Mouse (Mus musculus) midbrain, embryonic 14.5 days (tissue): ENCODE measurements around the gene Vps13d. TPM values are rescaled to one million over a fixed set of nuclear protein-coding genes. Genes with fewer than 3 reads are reported as not detected.

Experiments
- ATAC-seq: fragments of 200-750 bp; cut with Nextera tagmentation; 2 replicates; pipeline ENCODE4 v1.8.0; 2017; ENCODE audit warnings: moderate number of reproducible peaks, moderate library complexity; ENCODE audit not compliant: low FRiP score, low TSS enrichment
- DNase-seq: peaks from one replicate; pipeline ENCODE4 v3.0.0-alpha.2; 2015
- H3K27ac ChIP-seq: fragments of 300-500 bp; sonication (generic); replicated peaks from 2 replicates; pipeline ENCODE4 v1.5.1; 2014; ENCODE audit warnings: mild to moderate bottlenecking, low read depth, low read length, moderate library complexity
- H3K27me3 ChIP-seq: fragments of 300-500 bp; sonication (generic); 2 replicates; pipeline ENCODE4 v1.6.1; 2014; ENCODE audit warnings: low read length, control low read depth, mixed read lengths; ENCODE audit not compliant: control insufficient read depth, insufficient read depth
- H3K36me3 ChIP-seq: fragments of 300-500 bp; sonication (generic); 2 replicates; pipeline ENCODE4 v1.6.1; 2014; ENCODE audit warnings: low read length, control low read depth; ENCODE audit not compliant: control insufficient read depth, insufficient read depth
- H3K4me1 ChIP-seq: fragments of 300-500 bp; sonication (generic); 2 replicates; pipeline ENCODE4 v1.6.1; 2014; ENCODE audit warnings: mild to moderate bottlenecking, antibody characterized with exemption, low read length, control low read depth; ENCODE audit not compliant: control insufficient read depth, insufficient read depth
- H3K4me2 ChIP-seq: fragments of 300-500 bp; sonication (generic); 2 replicates; pipeline ENCODE4 v1.6.1; 2014; ENCODE audit warnings: mild to moderate bottlenecking, low read length, moderate library complexity
- H3K4me3 ChIP-seq: fragments of 300-500 bp; sonication (generic); replicated peaks from 2 replicates; pipeline ENCODE4 v1.5.1; 2014; ENCODE audit warnings: low read depth, low read length
- H3K9ac ChIP-seq: fragments of 300-500 bp; sonication (generic); replicated peaks from 2 replicates; pipeline ENCODE4 v1.6.1; 2014; ENCODE audit warnings: mild to moderate bottlenecking, low read length, moderate library complexity
- H3K9me3 ChIP-seq: fragments of 300-500 bp; sonication (generic); 2 replicates; pipeline ENCODE4 v1.6.1; 2016; ENCODE audit warnings: low read length, control low read depth, mixed read lengths; ENCODE audit not compliant: control insufficient read depth
- WGBS: fragments of 180-500 bp; shearing (Covaris S2); extraction: QIAGEN DNeasy Blood & Tissue Kit; methylation state at CpG from one replicate; pipeline ENCODE4 v1.1.7; 2014; 5-methylcytosine and 5-hydroxymethylcytosine counted together
- polyA plus RNA-seq: library from polyadenylated mRNA; unstranded; fragments of >200 nt; fragmentation: Nextera tagmentation; extraction: Ambion mirVana; gene quantifications from 2 replicates; pipeline ENCODE4 v1.2.1, GENCODE M21; 2014

Vps13d gene
- polyA plus RNA-seq, 1 experiment from 2014 or later: 13.3 TPM

GRCm38 (mm10) chr4:145147006-145147961 is 47.5 kb downstream of the Vps13d start:
- no peaks in the 10 kb centered on the region for H3K27me3 ChIP-seq
- peaks cover 71% of the 10 kb centered on the region for H3K36me3 ChIP-seq
- no peaks in the 10 kb centered on the region for H3K4me1 ChIP-seq
- no peak overlapping the region for H3K9ac ChIP-seq
- 88% methylated on average over 5 of the region's 5 CpGs for WGBS
- no peak for ATAC-seq
- H3K9me3 ChIP-seq: no peaks in the 10 kb centered on the region
- no peak overlapping the region for H3K4me3 ChIP-seq
- no peak for DNase-seq
- no peak overlapping the region for H3K27ac ChIP-seq
- no peak overlapping the region for H3K4me2 ChIP-seq

GRCm38 (mm10) chr4:145143533-145143932 is 51.3 kb downstream of the Vps13d start:
- H3K9me3 ChIP-seq: no peaks in the 10 kb centered on the region
- no peak overlapping the region for H3K9ac ChIP-seq
- 92% methylated on average over 5 of the region's 5 CpGs for whole genome bisulfite sequencing
- no peaks in the 10 kb centered on the region for H3K27me3 ChIP-seq
- no peak overlapping the region for H3K27ac ChIP-seq
- ATAC-seq (no peak), DNase-seq (no peak)
- no peak overlapping the region for H3K4me3 ChIP-seq
- no peak overlapping the region for H3K4me2 ChIP-seq
- peaks cover 78% of the 10 kb centered on the region for H3K36me3 ChIP-seq
- no peaks in the 10 kb centered on the region for H3K4me1 ChIP-seq

- H3K9me3 ChIP-seq: no peaks in the 10 kb centered on the region
- no peak overlapping the region for H3K27ac ChIP-seq
- H3K27me3 ChIP-seq: no peaks in the 10 kb centered on the region
- no peak for ATAC-seq
- H3K4me3 ChIP-seq: no peak overlapping the region
- no peak for DNase-seq
- H3K36me3 ChIP-seq: peaks cover 78% of the 10 kb centered on the region
- H3K4me2 ChIP-seq: no peak overlapping the region
- H3K4me1 ChIP-seq: no peaks in the 10 kb centered on the region
- H3K9ac ChIP-seq: no peak overlapping the region
- 95% methylated on average over 1 of the region's 1 CpGs for WGBS
Observed at GRCm38 (mm10) chr4:145136705-145137104, 58.1 kb downstream of the Vps13d start.

- 93% methylated on average over 4 of the region's 4 CpGs for WGBS
- H3K9ac ChIP-seq: no peak overlapping the region
- H3K27ac ChIP-seq: no peak overlapping the region
- H3K27me3 ChIP-seq: no peaks in the 10 kb centered on the region
- DNase-seq: no peak
- no peak overlapping the region for H3K4me2 ChIP-seq
- H3K36me3 ChIP-seq: peaks cover 78% of the 10 kb centered on the region
- no peak overlapping the region for H3K4me3 ChIP-seq
- ATAC-seq: no peak
- no peaks in the 10 kb centered on the region for H3K4me1 ChIP-seq
- H3K9me3 ChIP-seq: no peaks in the 10 kb centered on the region
Observed at GRCm38 (mm10) chr4:145135473-145135872, 59.3 kb downstream of the Vps13d start.

GRCm38 (mm10) chr4:145130772-145131171 is 64.0 kb downstream of the Vps13d start:
- H3K4me1 ChIP-seq: no peaks in the 10 kb centered on the region
- 97% methylated on average over 1 of the region's 1 CpGs for WGBS

GRCm38 (mm10) chr4:145129956-145130548 is 64.8 kb downstream of the Vps13d start:
- no peaks in the 10 kb centered on the region for H3K9me3 ChIP-seq
- H3K4me3 ChIP-seq: no peak overlapping the region
- ATAC-seq (no peak), DNase-seq (peak; percentile 41)
- H3K4me1 ChIP-seq: no peaks in the 10 kb centered on the region
- H3K27ac ChIP-seq: no peak overlapping the region
- H3K36me3 ChIP-seq: peaks cover 88% of the 10 kb centered on the region
- H3K4me2 ChIP-seq: no peak overlapping the region
- no peak overlapping the region for H3K9ac ChIP-seq
- H3K27me3 ChIP-seq: no peaks in the 10 kb centered on the region

More at GRCm38 (mm10) chr4:145130772-145131171, 64.0 kb downstream of the Vps13d start:
- Histone ChIP-seq H3K9ac (no peak overlapping the region), H3K27me3 (no peaks in the 10 kb centered on the region), H3K9me3 (no peaks in the 10 kb centered on the region), H3K27ac (no peak overlapping the region), H3K4me3 (no peak overlapping the region), H3K4me2 (no peak overlapping the region), H3K36me3 (peaks cover 86% of the 10 kb centered on the region)
- no peak for ATAC-seq
- DNase-seq: no peak

GRCm38 (mm10) chr4:145125463-145126220 is 69.2 kb downstream of the Vps13d start:
- H3K27me3 ChIP-seq: no peaks in the 10 kb centered on the region
- peak; percentile 28 for DNase-seq
- H3K9ac ChIP-seq: no peak overlapping the region
- H3K4me2 ChIP-seq: no peak overlapping the region
- ATAC-seq: no peak
- H3K9me3 ChIP-seq: no peaks in the 10 kb centered on the region
- H3K4me3 ChIP-seq: no peak overlapping the region
- no peaks in the 10 kb centered on the region for H3K4me1 ChIP-seq
- 79% methylated on average over 4 of the region's 4 CpGs for WGBS
- H3K36me3 ChIP-seq: peaks cover 90% of the 10 kb centered on the region
- no peak overlapping the region for H3K27ac ChIP-seq

GRCm38 (mm10) chr4:145124419-145124818 is 70.4 kb downstream of the Vps13d start:
- no peaks in the 10 kb centered on the region for H3K9me3 ChIP-seq
- no peak overlapping the region for H3K4me2 ChIP-seq
- H3K4me1 ChIP-seq: no peaks in the 10 kb centered on the region
- no peak overlapping the region for H3K27ac ChIP-seq
- H3K4me3 ChIP-seq: no peak overlapping the region
- no peak overlapping the region for H3K9ac ChIP-seq
- DNase-seq (no peak), ATAC-seq (no peak)
- H3K27me3 ChIP-seq: no peaks in the 10 kb centered on the region
- H3K36me3 ChIP-seq: peaks cover 89% of the 10 kb centered on the region
- 90% methylated on average over 4 of the region's 4 CpGs for WGBS
